Mouse (Mus musculus) bone marrow macrophage, adult 2 months (primary cell): ENCODE measurements around the gene Meis1. TPM values are rescaled to one million over a fixed set of nuclear protein-coding genes. Genes with fewer than 3 reads are reported as not detected.

Experiments used
- H3K27ac ChIP-seq: 2 replicates; pipeline ENCODE4 v1.5.1; 2012; ENCODE audit warnings: low read depth, low read length; ENCODE audit not compliant: insufficient read depth
- H3K4me1 ChIP-seq: 2 replicates; pipeline ENCODE4 v1.6.1; 2012; ENCODE audit warnings: low read length; ENCODE audit not compliant: control insufficient read depth, insufficient read depth
- H3K4me3 ChIP-seq: 2 replicates; pipeline ENCODE4 v1.5.1; 2012; ENCODE audit warnings: mild to moderate bottlenecking, low read length, moderate library complexity; ENCODE audit not compliant: insufficient read depth
- CTCF ChIP-seq: IDR thresholded peaks from 2 replicates; pipeline ENCODE4 v1.5.1; 2012; ENCODE audit warnings: low read depth, mild to moderate bottlenecking, low read length, moderate library complexity
- POLR2A ChIP-seq: IDR thresholded peaks from 2 replicates; pipeline ENCODE4 v1.6.1; 2012; ENCODE audit warnings: mild to moderate bottlenecking, low read depth, low read length, borderline replicate concordance
- polyA plus RNA-seq: library from polyadenylated mRNA; stranded (reverse); fragments of >200 nt; gene quantifications from 2 replicates; pipeline ENCODE4 v1.2.4, GENCODE M21; 2012; ENCODE audit not compliant: missing spikeins, insufficient read depth, insufficient read length

Meis1 gene
- polyA plus RNA-seq: 2.8 and 2.9 TPM in 2 replicates

DNA sequence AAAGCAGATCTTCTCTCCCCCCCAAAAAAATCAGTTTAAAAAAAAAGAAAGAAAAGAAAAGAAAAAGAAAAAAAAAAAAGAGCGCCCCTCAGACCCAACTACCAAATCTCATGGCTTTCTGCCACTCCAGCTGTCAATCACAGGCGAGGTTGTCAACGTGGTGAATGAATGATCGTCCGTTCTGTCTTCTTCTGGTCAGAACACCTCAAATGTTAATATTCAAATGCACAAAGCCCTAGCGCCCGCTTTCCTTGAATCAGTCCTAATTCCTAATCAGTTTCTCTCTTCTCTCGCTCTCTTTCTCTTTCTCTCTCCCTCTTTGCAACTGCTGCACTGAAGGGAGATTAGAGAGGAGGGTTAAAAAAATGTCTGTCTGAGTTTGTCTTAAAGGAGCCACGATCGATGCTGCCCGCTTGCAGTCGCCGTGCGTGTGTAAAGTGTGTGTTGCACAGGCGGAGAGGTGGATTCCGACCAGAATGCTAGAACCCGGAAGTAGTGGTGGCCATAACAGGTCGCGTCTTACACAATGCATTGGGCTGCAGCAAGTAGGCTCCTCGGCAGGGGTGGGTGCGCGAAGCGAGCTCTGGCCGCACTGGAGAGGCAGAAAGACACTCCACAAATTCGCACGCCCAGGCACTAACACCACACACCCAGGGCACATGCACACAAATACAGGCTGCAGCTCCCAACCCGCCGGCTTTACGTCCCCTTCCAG is at the start of gene Meis1:
TSS of gene Meis1 (minus strand) at position 497 of the 715 bp plus-strand sequence.
- no peaks in the 10 kb centered on the region; the same call in 1 of the 2 replicates for H3K4me1 ChIP-seq
- peak within 1 kb of the TSS; percentile 66 for H3K4me3 ChIP-seq
- no peak for TF ChIP-seq CTCF
- no peak for TF ChIP-seq POLR2A
- H3K27ac ChIP-seq: no peak within 1 kb of the TSS

DNA sequence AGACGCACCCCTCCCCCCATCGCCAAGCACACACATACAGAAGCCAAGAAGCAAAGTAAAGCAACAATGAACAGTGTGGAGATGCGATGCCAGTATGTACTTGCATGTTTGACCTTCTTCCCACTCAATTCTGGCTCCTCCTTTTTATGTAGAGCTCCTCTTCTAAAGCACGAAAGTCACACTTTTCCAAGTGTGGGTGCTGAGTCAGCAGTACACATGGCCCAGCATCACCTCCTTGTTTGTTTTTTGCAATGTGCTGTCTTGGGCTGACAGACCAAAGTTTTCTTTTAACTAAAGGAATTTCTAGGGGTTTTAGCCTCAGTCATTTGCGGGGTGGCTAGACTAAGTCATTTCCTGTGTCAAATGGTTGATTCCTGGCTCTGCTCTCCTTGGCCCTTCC is 48.5 kb upstream of the Meis1 start:
- Histone ChIP-seq H3K27ac (no peak overlapping the region), H3K4me1 (no peaks in the 10 kb centered on the region)
- TF ChIP-seq POLR2A: no peak

DNA sequence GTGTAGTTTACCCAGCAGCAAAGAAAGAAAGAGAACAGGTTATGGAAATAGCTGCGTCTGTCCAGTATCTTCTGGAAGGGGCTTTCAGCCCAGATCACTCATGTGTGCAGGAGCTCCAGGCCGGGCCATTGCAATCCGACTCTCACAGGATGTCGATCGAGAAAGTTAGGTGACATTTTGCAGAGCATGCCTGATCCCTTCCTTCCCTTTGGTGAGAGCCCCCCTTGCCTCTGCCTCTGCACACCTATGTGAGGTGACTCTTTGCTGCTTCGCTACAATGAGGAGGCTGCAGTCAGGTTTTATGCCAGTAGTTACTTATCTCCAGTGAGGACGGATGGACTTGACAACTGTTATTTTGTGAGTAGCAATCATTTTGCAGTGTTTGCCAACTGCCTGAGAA is 30.5 kb upstream of the Meis1 start:
- Histone ChIP-seq H3K4me3 (no peak overlapping the region), H3K4me1 (no peaks in the 10 kb centered on the region), H3K27ac (no peak overlapping the region)
- TF ChIP-seq POLR2A (no peak), CTCF (no peak)

More for the DNA sequence above, 48.5 kb upstream of the Meis1 start:
- no peak overlapping the region for H3K4me3 ChIP-seq

DNA sequence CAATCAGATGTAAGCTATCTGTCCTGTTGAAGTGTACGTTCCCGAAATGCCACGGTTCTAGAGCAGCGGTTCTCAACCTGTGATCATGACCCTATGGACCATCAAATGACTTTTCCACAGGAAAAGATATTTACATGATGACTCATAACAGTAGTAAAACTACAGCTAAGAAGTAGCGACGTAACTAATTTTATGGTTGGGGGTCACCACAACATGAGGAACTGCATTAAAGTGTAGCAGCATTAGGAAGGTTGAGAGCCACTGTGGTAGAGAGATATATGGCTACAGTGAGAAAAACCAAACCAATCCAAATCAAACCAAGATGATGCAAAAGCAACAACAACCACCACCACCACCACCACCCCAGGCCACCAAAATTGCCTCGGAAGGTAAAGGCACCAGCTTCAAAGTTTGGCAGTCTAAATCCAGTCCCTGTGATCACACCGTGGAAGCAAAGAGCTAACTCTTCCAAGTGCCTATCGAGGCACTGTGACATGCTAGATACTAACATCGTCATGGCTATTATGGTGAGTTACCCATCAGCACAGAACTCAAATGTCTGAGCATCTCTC is 17.9 kb upstream of the Meis1 start:
- TF ChIP-seq CTCF: no peak
- TF ChIP-seq POLR2A: no peak
- Histone ChIP-seq H3K27ac (no peak overlapping the region), H3K4me3 (no peak overlapping the region), H3K4me1 (no peaks in the 10 kb centered on the region)

DNA sequence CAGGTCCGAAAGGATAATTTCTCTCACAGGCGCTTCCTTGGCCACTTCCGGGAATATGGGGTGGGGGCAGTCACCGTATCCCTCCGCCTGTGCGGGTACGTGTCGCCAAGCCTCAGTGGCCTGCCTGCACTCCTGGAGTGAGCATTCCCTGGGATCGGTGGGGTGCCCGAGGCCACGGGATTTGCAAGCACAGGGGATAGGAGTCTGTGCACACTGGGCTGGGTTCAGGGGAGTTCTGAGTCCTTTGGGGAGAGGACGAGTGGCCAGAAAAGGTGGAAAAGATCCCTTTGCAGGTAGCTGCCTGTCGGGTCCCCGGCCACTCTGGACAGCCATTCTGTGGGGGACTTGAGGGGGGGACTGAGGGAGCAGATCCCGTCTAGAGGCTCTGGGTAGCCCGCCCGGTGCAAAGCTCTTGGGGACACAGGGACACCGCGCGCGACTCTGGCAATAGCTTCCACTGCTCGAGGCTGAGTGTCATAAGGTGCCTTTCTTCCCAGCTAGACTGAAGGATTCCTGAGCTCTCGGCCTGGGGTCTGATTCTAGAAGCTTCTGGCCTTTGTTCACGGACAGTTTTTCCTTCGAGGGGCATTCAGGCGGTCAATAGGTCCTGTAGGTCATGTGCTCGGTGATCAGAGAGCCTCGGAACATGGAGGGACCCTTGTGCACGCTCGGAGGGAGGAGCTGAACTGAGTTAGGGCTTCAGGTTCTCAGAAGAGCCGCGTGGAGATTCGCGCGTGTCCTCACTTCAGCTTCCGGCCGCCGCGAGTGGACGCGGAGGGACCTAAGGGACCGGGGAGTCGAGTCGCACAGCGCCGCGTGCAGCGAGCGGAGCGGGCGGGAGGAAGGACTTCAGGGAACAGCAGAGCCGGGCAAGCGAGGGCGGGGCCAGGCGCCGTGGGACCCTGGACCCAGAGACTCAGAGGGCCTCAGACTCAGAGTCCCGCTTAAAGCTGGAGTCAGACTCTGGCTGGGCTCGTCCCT is 8.1 kb upstream of the Meis1 start:
- Histone ChIP-seq H3K27ac (no peak overlapping the region), H3K4me1 (no peaks in the 10 kb centered on the region), H3K4me3 (0 out of 2 replicates have a peak overlapping the region, but pooled peaks have one; percentile 12)
- no peak for TF ChIP-seq CTCF
- TF ChIP-seq POLR2A: no peak

DNA sequence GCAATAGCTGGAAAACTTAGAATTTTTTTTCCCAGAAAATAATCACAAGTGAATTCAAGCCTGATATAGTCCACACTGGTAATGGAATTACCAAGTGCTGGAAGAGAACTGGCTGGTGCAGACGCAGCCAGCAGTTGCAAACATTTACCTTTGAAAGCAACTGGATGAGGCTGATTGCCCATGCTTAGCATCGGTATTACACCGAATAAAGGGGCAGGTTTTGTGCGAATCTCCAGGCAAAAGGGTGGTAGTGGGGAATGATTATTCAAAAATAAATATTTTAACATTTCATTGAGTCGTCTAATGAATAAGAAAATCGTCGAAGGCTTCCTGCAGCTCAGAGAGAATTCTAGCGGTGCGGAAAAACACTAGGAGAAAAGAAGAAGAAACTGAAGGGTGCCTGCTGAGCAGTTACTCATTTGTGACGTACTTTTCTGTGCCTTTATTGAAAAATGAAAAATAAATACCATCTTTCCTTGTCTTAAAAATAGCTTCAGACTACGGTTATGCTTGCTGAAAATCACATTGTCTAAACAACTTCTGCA is 7.3 kb upstream of the Meis1 start:
- Histone ChIP-seq H3K27ac (no peak overlapping the region), H3K4me1 (no peaks in the 10 kb centered on the region), H3K4me3 (no peak overlapping the region)
- TF ChIP-seq POLR2A: no peak
- no peak for TF ChIP-seq CTCF

DNA sequence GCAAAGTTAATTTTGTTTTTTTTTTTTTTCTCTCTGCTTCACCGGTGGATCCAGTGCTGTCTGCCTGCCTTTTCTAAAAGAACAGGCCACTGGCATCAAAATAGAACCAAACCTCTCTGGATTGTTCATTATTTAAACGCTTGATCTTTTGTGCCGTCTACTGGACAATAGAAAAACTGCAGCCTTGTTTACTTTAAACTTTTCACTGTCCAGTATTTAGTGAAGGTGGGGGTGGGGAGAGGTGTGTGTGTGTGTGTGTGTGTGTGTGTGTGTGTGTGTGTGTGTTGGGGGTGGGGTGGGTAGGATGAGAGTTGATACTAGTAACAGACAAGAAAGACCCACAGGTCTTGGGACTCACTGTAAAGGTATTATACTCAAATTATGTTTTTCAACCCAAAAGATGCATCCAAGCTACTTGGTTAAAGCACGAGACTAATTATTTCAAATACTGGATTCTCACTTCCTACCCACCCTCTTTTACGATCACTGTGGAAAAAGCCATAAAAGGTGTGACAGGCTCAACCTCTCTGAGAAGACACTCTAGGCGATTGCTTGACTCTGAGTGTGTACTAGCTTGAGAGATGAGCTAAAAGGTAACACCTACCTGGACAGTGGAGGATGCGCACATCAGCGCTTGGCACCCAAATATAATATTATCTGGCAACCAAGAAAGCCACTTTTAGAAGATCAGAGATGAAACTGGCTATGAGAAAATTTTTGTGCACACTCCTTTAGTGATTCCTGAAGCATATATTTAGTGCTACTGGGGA is 5.9 kb upstream of the Meis1 start:
- no peak overlapping the region for H3K27ac ChIP-seq
- TF ChIP-seq POLR2A (no peak), CTCF (no peak)
- H3K4me3 ChIP-seq: no peak overlapping the region
- no peaks in the 10 kb centered on the region for H3K4me1 ChIP-seq

DNA sequence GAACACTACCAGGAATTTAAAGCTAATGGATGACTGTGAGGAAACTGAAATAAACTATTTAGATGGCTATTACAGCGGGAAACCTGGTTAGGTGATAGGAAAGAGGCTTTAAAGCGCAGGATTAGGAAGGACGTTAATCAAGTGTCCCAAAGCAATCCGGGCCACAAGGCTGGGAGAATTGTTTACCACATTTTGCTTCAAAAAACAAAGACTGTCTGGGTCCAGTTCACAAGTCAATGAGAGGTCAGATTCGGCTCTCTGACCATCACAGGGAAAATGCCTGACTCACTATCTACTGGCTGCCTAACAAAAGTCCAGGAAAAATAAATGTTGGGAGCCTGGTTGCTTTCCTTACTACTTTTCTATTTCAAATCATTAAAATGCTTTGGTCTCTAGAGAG is 4.6 kb upstream of the Meis1 start:
- no peak overlapping the region for H3K4me3 ChIP-seq
- no peak overlapping the region for H3K27ac ChIP-seq
- H3K4me1 ChIP-seq: no peaks in the 10 kb centered on the region
- TF ChIP-seq POLR2A (no peak), CTCF (no peak)

DNA sequence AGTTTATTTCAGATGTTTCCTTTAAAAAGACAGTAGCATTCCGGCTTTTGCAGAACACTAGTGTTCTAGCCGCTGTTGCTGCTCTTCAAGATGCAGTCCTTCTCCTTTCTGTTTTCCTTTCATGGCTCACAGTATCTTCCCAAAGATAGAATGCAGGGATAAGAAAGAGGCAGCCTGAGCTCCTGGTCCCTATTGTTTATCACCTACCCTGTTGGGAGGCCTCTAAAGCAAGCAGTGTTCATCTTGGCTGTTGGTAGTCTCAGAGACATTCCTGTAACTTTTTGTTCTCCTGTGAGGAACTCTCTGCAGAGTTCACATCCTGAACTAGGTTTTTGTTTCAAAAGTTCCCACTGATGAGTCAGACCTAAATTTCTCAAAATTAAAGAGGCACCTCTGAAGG is 3.8 kb upstream of the Meis1 start:
- no peaks in the 10 kb centered on the region; the same call in 1 of the 2 replicates for H3K4me1 ChIP-seq
- TF ChIP-seq POLR2A (no peak), CTCF (no peak)
- H3K4me3 ChIP-seq: no peak overlapping the region
- no peak overlapping the region for H3K27ac ChIP-seq
